Mouse (Mus musculus): Measurements from ENCODE around the gene Nptx1.

The Nptx1 gene

DNA sequence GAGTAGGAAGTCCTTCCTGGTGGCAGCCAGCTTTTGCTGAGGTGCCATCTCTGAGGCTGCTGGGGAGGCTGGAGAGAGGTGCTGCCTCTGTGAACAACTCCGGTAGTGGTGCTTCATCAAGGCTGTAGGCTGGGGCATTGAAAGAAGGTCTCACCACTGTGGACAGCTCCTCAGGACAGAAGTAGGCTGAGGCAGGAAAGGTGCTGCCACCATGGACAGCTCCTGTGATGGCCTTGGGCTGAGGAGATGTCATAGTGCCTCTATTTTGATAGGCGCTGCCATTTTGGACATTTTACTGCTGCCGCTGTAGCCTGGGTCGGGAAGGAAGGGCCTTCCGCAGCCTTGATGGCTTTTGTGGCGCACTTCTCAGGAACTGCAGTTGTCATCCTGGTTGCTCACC is 54.7 kb downstream of the Nptx1 start:
- DNase-seq (ENCODE audit: inconsistent ontology term): no peak

- DNase-seq (ENCODE audit: inconsistent ontology term): no peak
These were observed 55.9 kb downstream of the Nptx1 start for GRCm38 (mm10) chr11:119491690-119492087.

DNA sequence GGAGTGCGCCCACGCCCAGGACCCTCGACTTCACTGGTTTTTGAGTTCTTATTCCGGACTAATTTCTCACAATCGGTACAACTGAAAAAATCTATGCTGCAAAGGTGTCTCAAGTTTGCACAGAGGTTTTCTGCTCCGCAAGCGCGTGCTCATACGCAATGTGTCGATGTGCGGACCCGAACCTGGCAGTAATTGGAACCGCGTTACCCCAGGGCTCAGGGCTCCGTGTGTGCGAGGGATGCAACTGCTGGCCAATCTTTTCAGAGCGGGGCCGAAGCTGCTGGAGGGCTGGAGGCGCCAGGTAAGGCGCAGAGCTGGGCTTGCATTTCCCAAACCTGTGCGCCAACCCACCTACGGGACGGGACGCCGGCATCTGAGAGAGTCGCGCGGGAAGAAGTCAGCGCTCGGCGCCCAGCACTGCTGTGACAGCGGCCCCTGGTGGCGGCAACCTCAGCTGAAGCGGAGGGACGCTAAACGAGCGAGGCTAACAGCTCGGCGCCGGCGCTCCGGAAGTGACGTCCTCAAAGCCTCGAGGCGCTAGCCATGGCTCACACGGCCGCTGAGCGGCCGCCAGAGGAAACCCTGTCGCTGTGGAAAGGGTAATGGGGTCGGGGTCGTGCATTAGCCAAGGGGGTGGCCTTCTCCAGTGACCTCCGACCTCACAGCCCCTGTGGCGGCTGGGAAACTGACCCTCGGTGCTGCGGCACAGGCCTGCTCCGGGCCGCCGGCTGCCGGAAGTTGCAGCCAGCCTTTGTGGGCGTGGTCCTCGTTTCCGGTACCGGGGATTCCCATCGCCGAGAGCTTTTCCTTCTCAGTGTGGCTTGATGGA is 56.5 kb downstream of the Nptx1 start, which contains the start of gene Endov:
Endov (plus strand) TSS at position 487 of the 829 bp plus-strand sequence.
- DNase-seq (ENCODE audit: inconsistent ontology term): peak; percentile 97
